Mouse (Mus musculus): ENCODE measurements around the gene Trh.

GRCm38 (mm10) chr6:92231762-92232161 is 12.7 kb downstream of the Trh start:
- TF ChIP-seq GATA1 (IDR thresholded peaks at IDR 0.05; ENCODE audit: borderline replicate concordance, low read length) (no peak), FLI1 (IDR thresholded peaks at IDR 0.05; ENCODE audit: low read length) (no peak)

Measured in megakaryocyte, embryonic 14.5 days (primary cell).